Mouse (Mus musculus): ENCODE data around the gene Atp2a1.
"Not testable (repeated sequence)": the region's sequence is repeated elsewhere in the genome, so short reads cannot be mapped to it uniquely, and the experiment has no call there.

Gene Atp2a1

DNA sequence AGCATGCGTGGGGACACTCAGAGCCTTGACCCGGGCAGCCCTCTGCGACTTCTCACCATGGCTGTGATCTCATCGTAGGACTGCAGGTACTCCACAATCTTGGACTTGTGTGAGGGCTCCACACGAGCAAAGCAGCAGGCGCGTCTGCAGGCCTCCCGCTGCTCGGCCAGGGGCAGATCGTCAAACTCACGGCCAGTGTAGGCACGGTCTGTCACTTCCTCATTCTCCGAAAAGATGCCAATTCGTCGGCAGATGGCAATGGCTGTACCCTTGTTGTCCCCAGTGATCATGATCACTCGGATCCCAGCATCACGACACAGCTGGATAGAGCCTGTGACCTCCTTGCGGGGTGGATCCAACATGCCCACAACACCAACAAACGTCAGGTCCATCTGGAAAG lies 14.4 kb downstream of the Atp2a1 start:
- no peak for DNase-seq

GRCm38 (mm10) chr7:126446217-126446616 lies 16.7 kb downstream of the Atp2a1 start:
- DNase-seq: no peak

DNA sequence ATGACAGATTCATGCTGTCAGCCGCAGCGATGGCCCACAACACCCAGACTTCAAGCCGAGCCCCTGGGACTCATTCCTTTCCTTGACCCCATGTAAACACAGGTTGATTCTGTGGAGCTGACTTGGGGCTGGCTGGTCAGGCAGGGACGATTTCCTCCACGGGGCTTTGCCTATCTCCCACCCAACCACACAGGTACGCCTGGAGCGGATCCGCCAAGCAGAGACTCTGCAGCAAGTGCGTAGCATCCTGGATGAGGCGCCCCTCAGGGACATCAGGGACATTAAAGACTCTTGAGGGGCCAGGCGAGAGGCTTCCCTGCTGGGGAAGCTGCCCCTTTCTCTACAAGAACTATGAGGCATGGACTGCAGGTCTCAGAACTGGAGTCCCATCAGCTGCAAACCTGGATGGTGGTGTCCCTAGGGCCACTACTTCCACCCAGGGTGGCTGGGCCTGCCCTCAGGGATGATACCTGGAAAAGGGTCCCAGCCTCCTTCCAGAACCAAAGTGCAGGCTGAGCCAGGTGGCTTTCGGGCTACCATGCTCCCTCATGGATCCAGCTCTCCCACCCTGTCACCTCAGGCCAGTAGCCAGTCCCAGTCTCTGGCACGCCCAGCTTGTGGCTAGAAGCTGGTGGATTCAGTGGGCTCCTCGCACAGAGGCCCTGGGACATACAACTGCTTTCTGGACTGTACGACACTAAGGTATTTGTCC lies 17.6 kb downstream of the Atp2a1 start:
- DNase-seq: no peak

GRCm38 (mm10) chr7:126444536-126444935 lies 18.4 kb downstream of the Atp2a1 start:
- DNase-seq: no peak

DNA sequence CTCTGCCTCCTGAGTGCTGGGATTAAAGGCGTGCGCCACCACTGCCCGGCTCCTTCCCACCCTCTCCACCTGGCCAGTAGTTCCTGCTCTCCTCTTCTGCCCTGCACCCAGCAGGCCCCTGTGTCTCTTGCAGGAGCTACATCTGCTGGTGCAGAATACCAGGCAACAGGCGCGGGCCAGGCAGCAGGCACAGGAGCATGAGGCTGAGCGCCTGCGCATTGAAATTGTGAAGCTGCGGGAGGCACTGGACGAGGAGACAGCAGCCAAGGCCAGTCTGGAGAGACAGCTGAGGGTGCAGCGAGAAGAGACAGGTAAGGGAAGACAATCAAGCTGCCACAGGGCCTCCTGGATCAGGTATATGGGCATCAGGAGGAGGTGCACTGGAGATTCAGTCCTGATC lies 18.9 kb downstream of the Atp2a1 start:
- no peak for DNase-seq

DNA sequence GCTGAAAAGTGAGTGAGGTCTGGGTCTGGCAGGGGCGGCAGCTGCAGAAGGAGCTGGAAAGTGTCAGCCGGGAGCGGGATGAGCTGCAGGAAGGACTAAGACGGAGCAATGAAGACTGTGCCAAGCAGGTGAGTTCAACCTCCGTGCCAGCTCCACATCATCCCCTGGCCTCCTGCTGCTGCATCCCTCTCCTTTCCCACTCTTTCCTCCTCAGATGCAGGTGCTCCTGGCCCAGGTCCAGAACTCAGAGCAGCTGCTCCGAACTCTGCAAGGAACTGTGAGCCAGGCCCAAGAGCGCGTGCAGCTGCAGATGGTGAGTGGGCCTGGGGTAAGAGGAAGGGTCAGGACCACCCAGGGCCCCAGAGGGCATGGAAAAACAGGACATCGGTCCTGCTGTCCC lies 22.8 kb downstream of the Atp2a1 start:
- no peak for DNase-seq

DNA sequence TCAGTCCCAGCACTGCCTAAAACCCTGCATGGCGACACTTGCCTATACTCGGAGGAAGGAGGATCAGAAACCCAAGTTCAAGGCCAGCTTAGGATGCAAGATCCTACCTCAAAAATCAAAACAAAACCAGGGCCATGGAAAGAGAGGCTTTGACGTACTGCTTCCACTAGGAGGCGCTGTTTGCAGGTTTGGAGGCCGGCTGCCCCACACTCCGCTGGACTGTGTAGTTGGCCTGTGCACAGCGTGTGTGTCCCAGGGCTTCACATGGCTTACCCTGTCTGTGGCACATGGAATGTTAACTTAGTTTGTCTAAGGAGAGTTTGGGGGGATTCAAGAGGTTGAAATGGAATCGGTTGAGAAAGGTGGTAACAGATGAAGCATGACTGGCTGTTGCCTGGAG lies 26.1 kb downstream of the Atp2a1 start:
- peak; percentile 86 for DNase-seq

GRCm38 (mm10) chr7:126435801-126436200 lies 27.1 kb downstream of the Atp2a1 start:
- no peak for DNase-seq

DNA sequence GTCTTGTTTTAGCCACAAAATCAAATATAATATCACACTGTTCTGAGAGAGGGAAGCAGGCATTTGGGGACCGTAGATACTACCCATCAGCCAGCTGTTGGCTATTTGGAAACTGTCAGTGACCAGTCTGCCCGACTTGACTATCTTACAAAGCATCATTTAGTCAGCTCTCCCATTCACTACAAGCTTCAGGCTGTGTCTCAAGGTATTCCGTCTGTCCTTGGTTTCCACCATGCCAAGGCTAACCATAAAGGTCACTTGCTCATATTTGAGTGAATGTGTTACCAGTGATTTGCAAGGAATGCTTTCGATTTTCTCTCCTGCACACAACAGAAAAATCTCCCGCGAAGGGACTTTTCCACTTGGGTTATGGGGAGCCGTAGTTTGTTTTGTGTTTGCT lies 28.2 kb downstream of the Atp2a1 start:
- no peak for DNase-seq

- DNase-seq: no peak
These were observed 32.7 kb downstream of the Atp2a1 start for GRCm38 (mm10) chr7:126430167-126430566.

DNA sequence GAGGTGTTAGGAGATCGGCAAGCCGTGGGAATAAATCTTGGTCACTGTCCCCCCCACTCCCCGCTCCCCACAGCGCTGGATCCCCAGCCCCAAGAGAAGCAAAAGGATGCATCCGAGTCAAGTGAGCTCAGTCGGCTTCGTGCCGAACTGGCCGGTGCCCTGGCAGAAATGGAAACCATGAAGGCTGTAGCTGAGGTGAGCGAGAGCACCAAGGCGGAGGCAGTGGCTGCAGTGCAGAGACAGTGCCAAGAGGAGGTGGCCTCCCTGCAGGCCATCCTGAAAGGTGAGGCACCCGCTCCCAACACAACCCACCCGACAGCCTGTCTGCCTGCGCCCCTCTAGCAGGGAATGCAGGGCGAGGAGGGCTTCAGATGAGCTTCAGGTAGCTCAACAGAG lies 33.4 kb downstream of the Atp2a1 start:
- no peak for DNase-seq

GRCm38 (mm10) chr7:126428631-126429502 lies 34.0 kb downstream of the Atp2a1 start, which contains the start of gene Rabep2:
Gene Rabep2 (plus strand): TSS chr7:126428759.
- peak; percentile 98 for DNase-seq

DNA sequence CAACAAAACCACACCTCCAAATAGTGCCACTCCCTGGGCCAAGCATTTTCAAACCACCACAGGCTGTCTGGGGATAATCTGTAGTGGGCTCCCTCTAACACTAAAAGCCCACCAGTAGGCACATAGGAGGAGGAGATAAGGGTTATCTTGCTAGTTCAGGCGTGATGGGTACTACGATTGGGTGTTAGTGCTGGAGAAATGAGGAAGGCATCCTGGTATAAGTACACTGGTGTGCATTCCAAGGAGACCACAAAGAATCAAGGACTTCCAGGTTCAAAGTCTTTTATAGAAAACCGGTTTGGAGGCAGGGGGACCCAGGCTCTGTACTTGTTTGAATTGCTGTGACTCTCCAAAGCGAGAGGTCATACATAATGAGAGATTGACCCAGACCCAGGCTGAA lies 34.8 kb downstream of the Atp2a1 start:
- DNase-seq: no peak

GRCm38 (mm10) chr7:126427323-126427860 lies 35.5 kb downstream of the Atp2a1 start:
- no peak for DNase-seq

DNA sequence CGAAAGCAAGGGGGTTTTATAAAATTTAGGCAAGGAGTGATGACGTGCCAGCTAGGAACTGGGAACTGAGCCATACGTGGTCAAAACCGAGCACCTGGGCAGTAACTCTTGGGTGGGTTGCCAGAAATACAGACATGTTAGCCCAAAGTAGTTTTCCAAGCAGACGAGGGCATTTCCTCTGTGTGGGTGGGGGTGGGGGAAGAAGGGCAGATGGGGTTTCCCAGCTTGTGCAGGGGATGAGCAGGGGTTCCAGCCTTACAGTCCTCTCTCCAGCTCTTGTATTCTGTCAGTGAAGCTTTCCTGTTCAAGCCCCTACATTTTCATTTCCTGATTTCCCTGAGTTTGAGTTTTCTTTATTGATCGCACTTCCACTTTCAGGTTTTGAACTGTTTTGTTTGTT lies 38.7 kb downstream of the Atp2a1 start:
- no peak for DNase-seq

- no peak for DNase-seq
These were observed 41.2 kb downstream of the Atp2a1 start for GRCm38 (mm10) chr7:126421756-126422155.

DNA sequence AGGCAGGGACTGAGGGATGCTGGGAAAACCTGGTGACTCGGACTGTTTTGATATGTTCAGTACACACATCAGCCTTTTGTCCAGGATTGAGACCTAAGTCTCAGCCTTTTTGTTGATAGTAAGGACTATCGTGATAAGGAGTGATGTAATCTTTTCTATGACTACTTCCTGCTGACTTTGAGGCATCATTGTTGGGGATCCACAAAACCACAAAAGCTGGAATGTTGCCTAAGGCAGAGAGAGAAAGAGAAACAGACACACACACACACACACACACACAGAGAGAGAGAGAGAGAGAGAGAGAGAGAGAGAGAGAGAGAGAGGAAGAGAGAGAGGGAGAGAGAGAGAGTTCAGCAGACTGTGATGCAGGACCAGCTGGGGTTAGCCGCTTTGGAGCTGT lies 44.4 kb downstream of the Atp2a1 start:
- DNase-seq: no peak

DNA sequence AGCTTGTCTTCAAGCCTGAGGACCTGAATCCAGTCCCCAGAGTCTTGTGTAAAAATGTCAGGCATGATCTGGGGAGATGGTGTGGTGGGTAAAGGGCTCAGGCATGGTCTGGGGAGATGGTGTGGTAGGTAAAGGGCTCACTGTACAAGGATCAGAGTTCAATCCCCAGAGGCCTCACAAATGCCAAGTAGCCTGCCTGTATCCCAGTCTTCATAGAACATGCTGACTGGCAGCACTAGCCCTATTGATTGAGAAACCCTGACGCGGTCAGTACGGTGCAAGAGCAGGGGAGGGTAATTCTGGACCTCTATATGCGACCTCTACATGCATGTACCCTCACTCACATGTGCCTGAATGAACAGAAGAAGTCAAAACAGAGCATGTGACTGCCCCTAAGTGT lies 45.3 kb downstream of the Atp2a1 start:
- no peak for DNase-seq

DNA sequence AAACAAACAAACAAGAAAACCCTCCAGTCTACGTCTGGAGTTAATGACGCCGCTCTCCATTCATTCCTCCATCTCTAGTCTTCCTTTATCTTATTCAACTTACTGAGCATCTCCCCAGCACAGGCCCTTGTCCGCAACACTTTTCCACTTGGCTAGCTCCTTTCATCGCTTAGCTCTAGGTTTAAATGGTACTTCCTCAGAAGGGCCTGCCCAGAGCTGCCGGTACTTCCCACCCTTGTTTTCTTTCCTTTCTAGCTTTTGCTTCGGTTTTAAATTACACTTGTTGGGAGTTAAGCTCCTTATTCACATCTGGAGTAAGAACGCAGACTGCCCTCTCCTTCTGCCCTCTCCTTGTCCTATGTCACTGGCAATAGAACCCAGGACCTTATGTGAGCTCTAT lies 45.9 kb downstream of the Atp2a1 start:
- DNase-seq: no peak

DNA sequence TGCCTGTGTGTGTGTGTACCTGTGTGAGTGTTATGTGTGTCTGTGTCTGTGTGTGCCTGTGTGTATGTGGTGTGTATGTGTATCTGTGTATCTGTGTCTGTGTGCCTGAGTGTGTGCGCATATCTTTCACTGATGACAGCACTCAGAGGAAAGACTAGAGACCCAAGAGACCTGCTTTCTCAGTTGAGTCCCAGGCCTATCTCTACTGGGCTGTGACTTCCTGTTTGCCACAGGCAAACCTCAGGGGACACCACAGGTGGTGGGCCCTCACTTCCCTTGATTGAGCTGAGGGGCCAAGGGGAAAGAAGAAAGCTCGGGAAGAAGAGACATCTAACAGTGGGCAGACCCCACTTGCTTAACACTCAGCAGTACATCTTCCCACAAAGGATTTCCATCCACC lies 46.3 kb downstream of the Atp2a1 start:
- DNase-seq: peak; percentile 51

GRCm38 (mm10) chr7:126414725-126415124 lies 48.2 kb downstream of the Atp2a1 start, which contains the start of gene Cd19:
Gene Cd19 (minus strand): TSS chr7:126414889.
- DNase-seq: no peak

DNA sequence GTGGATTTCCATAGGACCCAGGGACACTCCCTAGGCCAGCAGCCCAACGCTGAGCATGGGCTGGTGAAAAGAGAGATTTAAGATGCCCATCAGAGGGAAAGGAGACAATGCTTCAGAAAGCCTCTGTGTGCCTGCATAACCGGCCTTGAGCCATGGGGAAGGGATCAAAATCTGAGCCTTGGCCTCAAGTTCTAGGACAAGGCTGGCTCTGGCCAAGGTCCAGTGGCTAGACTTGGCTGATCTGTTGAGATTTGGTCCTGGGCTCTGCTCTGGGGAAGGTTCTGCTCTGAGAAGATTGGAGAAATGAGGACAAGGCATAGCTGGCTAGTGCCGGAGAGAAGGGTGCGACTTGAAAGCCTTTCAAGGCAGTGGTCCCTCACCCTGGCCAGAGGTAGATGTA lies 51.8 kb downstream of the Atp2a1 start:
- DNase-seq: no peak

DNA sequence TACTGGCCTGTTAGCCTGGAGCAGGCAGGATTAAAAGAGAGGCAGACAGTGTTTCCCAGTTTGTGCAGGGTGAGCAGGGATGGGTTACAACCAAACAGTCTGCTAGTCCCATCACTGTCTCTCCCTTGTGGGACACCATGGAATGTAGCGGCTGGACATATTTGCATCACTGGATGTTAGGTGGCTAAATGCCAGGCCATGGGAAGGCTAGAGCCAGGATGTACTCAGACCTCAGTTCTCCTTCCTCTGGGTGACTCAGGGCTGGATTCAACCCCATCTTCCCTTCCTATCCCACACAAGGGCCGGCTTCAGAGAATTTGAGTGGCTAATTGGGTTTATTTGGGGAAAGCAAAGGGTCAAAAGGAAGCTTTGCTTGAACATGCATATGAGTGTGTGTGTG lies 54.2 kb downstream of the Atp2a1 start:
- no peak for DNase-seq

DNA sequence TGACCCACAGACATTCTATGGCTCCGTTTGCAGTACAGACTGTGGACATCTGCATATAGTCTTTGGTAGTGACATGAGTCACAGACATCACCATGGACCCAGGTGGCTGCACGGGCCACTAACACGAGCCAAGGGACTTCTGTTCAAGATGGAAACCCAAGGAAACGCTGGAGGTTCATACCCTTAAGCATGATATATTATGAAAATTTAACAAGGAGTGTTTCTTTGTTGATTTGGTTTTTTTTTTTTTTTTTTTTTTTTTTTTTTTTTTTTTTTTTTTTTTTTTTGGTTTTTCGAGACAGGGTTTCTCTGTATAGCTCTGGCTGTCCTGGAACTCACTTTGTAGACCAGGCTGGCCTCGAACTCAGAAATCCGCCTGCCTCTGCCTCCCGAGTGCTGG lies 60.4 kb downstream of the Atp2a1 start:
- not testable (repeated sequence) for DNase-seq
